Mouse (Mus musculus) E14TG2a.4 (cell line): Measurements from ENCODE around the gene Unc93b1.

Experiments used
- CTCF ChIP-seq: conservative IDR thresholded peaks from 2 replicates; pipeline ENCODE4 v1.5.1; 2014; ENCODE audit warnings: low read length
- NANOG ChIP-seq: IDR thresholded peaks from 2 replicates; pipeline ENCODE4 v1.6.1; 2014; ENCODE audit warnings: borderline replicate concordance, low read length, mixed read lengths
- POU5F1 ChIP-seq: IDR thresholded peaks from 2 replicates; pipeline ENCODE4 v1.6.1; 2014; ENCODE audit warnings: low read length, borderline replicate concordance

- TF ChIP-seq CTCF (no peak), NANOG (no peak), POU5F1 (no peak)
Observed at GRCm38 (mm10) chr19:3955033-3955432, 20.0 kb downstream of the Unc93b1 start.
